Mouse (Mus musculus) MEL (cell line): ENCODE results near the gene Dnttip2. TPM values are rescaled to one million over a fixed set of nuclear protein-coding genes. Genes with fewer than 3 reads are reported as not detected.

ENCODE experiments used
- DNase-seq: peaks from one replicate; pipeline ENCODE4 v3.0.0; 2011; ENCODE audit warnings: low read depth, low spot score
- H3K27ac ChIP-seq: 2 replicates; pipeline ENCODE4 v1.5.1; 2012; ENCODE audit warnings: low read depth, mild to moderate bottlenecking, control low read depth, low read length, moderate library complexity; ENCODE audit not compliant: control insufficient read depth
- H3K27me3 ChIP-seq, 2 experiments: fragments of 150-350 bp in 1 of 2; sonication (generic) in 1 of 2; 2 replicates each; pipeline ENCODE4 v1.6.1; 2012; ENCODE audit warnings: low read length in 2 of 2, mild to moderate bottlenecking in 2 of 2, improper control_type of control experiment in 1 of 2, moderate library complexity in 1 of 2; ENCODE audit not compliant: insufficient read depth in 2 of 2, control insufficient read depth in 1 of 2
- H3K36me3 ChIP-seq, 2 experiments: 2 replicates each; pipeline ENCODE4 v1.6.1; 2012 to 2014; ENCODE audit warnings: low read length in 2 of 2, improper control_type of control experiment in 1 of 2, inconsistent platforms in 1 of 2, mild to moderate bottlenecking in 1 of 2; ENCODE audit not compliant: insufficient read depth in 2 of 2, control insufficient read depth in 1 of 2
- H3K4me1 ChIP-seq, 2 experiments: fragments of 150-350 bp in 1 of 2; sonication (generic) in 1 of 2; 2 replicates each; pipeline ENCODE4 v1.6.1; 2012; ENCODE audit warnings: low read length in 2 of 2, improper control_type of control experiment in 1 of 2, mild to moderate bottlenecking in 1 of 2; ENCODE audit not compliant: insufficient read depth in 2 of 2, control insufficient read depth in 1 of 2
- H3K4me3 ChIP-seq, 2 experiments: fragments of 150-350 bp in 1 of 2; sonication (generic) in 1 of 2; 2 replicates each; pipeline ENCODE4 v1.5.1; 2012; ENCODE audit warnings: low read depth in 2 of 2, low read length in 2 of 2, mild to moderate bottlenecking in 2 of 2, moderate library complexity in 2 of 2, control low read depth in 1 of 2, improper control_type of control experiment in 1 of 2; ENCODE audit not compliant: control insufficient read depth in 1 of 2, insufficient read depth in 1 of 2
- H3K79me2 ChIP-seq: 2 replicates; pipeline ENCODE4 v1.6.1; 2012; ENCODE audit warnings: mild to moderate bottlenecking, low read length, moderate library complexity; ENCODE audit not compliant: control insufficient read depth, poor library complexity, insufficient read depth
- H3K9ac ChIP-seq: 2 replicates; pipeline ENCODE4 v1.6.1; 2012; ENCODE audit warnings: low read depth, mild to moderate bottlenecking, control low read depth, low read length, moderate library complexity; ENCODE audit not compliant: control insufficient read depth, poor library complexity, severe bottlenecking
- H3K9me3 ChIP-seq: fragments of 150-350 bp; sonication (generic); replicated peaks from 2 replicates; pipeline ENCODE4 v1.6.1; 2012; ENCODE audit warnings: mild to moderate bottlenecking, low read length, improper control_type of control experiment, moderate library complexity; ENCODE audit not compliant: insufficient read depth
- BHLHE40 ChIP-seq: IDR thresholded peaks from 2 replicates; pipeline ENCODE4 v1.6.1; 2012; ENCODE audit warnings: low read depth, mild to moderate bottlenecking, inconsistent platforms, low read length, improper control_type of control experiment, borderline replicate concordance
- CTCF ChIP-seq, 3 experiments: IDR thresholded peaks in 2 of 3; conservative IDR thresholded peaks in 1 of 3; 2 replicates each; pipeline ENCODE4 v1.5.1; 2011 to 2012; ENCODE audit warnings: low read length in 3 of 3, low read depth in 2 of 3, mild to moderate bottlenecking in 2 of 3, improper control_type of control experiment in 1 of 3, inconsistent platforms in 1 of 3, mixed read lengths in 1 of 3, moderate library complexity in 1 of 3; ENCODE audit not compliant: control insufficient read depth in 1 of 3, insufficient read depth in 1 of 3, poor library complexity in 1 of 3, severe bottlenecking in 1 of 3
- E2F4 ChIP-seq: IDR thresholded peaks from 2 replicates; pipeline ENCODE4 v1.6.1; 2011; ENCODE audit warnings: low read depth, low read length, improper control_type of control experiment, borderline replicate concordance
- GABPA ChIP-seq: IDR thresholded peaks from 2 replicates; pipeline ENCODE4 v1.6.1; 2012; ENCODE audit warnings: low read depth, mild to moderate bottlenecking, inconsistent platforms, low read length, improper control_type of control experiment, moderate library complexity
- GATA1 ChIP-seq: IDR thresholded peaks from 2 replicates; pipeline ENCODE4 v1.6.1; 2011; ENCODE audit warnings: low read depth, low read length, improper control_type of control experiment
- KAT2A ChIP-seq: conservative IDR thresholded peaks from 2 replicates; pipeline ENCODE4 v1.6.1; 2012; ENCODE audit warnings: low read depth, low read length, improper control_type of control experiment, inconsistent platforms
- MEF2A ChIP-seq: IDR thresholded peaks from 2 replicates; pipeline ENCODE4 v1.6.1; 2014; ENCODE audit warnings: low read depth, mild to moderate bottlenecking, inconsistent platforms, low read length, improper control_type of control experiment; ENCODE audit not compliant: poor library complexity, insufficient replicate concordance, severe bottlenecking; ENCODE audit errors: extremely low read depth
- MYB ChIP-seq: IDR thresholded peaks from 2 replicates; pipeline ENCODE4 v1.6.1; 2011; ENCODE audit warnings: mild to moderate bottlenecking, low read depth, low read length, improper control_type of control experiment
- NELFE ChIP-seq: IDR thresholded peaks from 2 replicates; pipeline ENCODE4 v1.6.1; 2011; ENCODE audit warnings: low read depth, low read length, improper control_type of control experiment
- NRF1 ChIP-seq: IDR thresholded peaks from 2 replicates; pipeline ENCODE4 v1.6.1; 2014; ENCODE audit warnings: low read depth, mild to moderate bottlenecking, inconsistent platforms, low read length, improper control_type of control experiment, moderate library complexity; ENCODE audit not compliant: poor library complexity, insufficient read depth, severe bottlenecking
- POLR2AphosphoS2 ChIP-seq: IDR thresholded peaks from 2 replicates; pipeline ENCODE4 v1.6.1; 2011; ENCODE audit warnings: low read length, improper control_type of control experiment
- POLR2AphosphoS5 ChIP-seq: IDR thresholded peaks from 2 replicates; pipeline ENCODE4 v1.6.1; 2012; ENCODE audit warnings: low read depth, borderline replicate concordance, mild to moderate bottlenecking, inconsistent platforms, low read length, moderate library complexity, mixed read lengths
- RAD21 ChIP-seq: IDR thresholded peaks from 2 replicates; pipeline ENCODE4 v1.6.1; 2011; ENCODE audit warnings: mild to moderate bottlenecking, low read depth, low read length, improper control_type of control experiment
- SMC3 ChIP-seq: IDR thresholded peaks from 2 replicates; pipeline ENCODE4 v1.6.1; 2011; ENCODE audit warnings: low read depth, low read length, improper control_type of control experiment
- UBTF ChIP-seq: IDR thresholded peaks from 2 replicates; pipeline ENCODE4 v1.6.1; 2012; ENCODE audit warnings: low read depth, mild to moderate bottlenecking, inconsistent platforms, low read length, improper control_type of control experiment, moderate library complexity, borderline replicate concordance; ENCODE audit not compliant: insufficient read depth
- USF1 ChIP-seq: IDR thresholded peaks from 2 replicates; pipeline ENCODE4 v1.6.1; 2014; ENCODE audit warnings: low read depth, mild to moderate bottlenecking, inconsistent platforms, low read length, improper control_type of control experiment, moderate library complexity
- ZC3H11A ChIP-seq: IDR thresholded peaks from 2 replicates; pipeline ENCODE4 v1.6.1; 2012; ENCODE audit warnings: low read depth, mild to moderate bottlenecking, inconsistent platforms, low read length, improper control_type of control experiment
- polyA plus RNA-seq, 2 experiments: library from polyadenylated mRNA; stranded (reverse) in 1 of 2; unstranded in 1 of 2; fragments of >175 nt in 1 of 2; fragments of >200 nt in 1 of 2; gene quantifications; 2 replicates each; pipeline versions ENCODE4 v1.2.1 to v1.2.4; 2012; ENCODE audit warnings: low replicate concordance in 2 of 2, low read depth in 1 of 2; ENCODE audit not compliant: insufficient read length in 2 of 2, insufficient read depth in 1 of 2, missing spikeins in 1 of 2
- total RNA-seq: library from RNA; depleted of rRNA; stranded (reverse); fragments of 300-350 nt; gene quantifications from 2 replicates; pipeline ENCODE4 v1.2.3, GENCODE M21; 2012

Gene Dnttip2
- total and polyA plus RNA-seq, 3 experiments = 84.4 to 90.5 TPM; not detected in 1

GRCm38 (mm10) chr3:122308981-122309380 is 34.8 kb downstream of the Dnttip2 start:
- Histone ChIP-seq H3K27ac (no peak overlapping the region), H3K4me1 (no peaks in the 10 kb centered on the region), H3K36me3 (no peaks in the 10 kb centered on the region), H3K9ac (no peak overlapping the region), H3K79me2 (no peaks in the 10 kb centered on the region), H3K27me3 (no peaks in the 10 kb centered on the region), H3K9me3 (no peaks in the 10 kb centered on the region), H3K4me3 (no peak overlapping the region)
- no peak for DNase-seq
- no peak for TF ChIP-seq POLR2AphosphoS5

GRCm38 (mm10) chr3:122312078-122312477 is 37.9 kb downstream of the Dnttip2 start:
- no peaks in the 10 kb centered on the region for H3K4me1 ChIP-seq
- H3K36me3 ChIP-seq = no peaks in the 10 kb centered on the region
- H3K27ac ChIP-seq = no peak overlapping the region
- H3K27me3 ChIP-seq = no peaks in the 10 kb centered on the region
- H3K9ac ChIP-seq = no peak overlapping the region
- peak; percentile 66 for DNase-seq
- H3K9me3 ChIP-seq = no peaks in the 10 kb centered on the region
- no peak overlapping the region for H3K4me3 ChIP-seq
- TF ChIP-seq USF1 (no peak), RAD21 (peak; percentile 68), NRF1 (no peak), MEF2A (no peak), ZC3H11A (peak; percentile 68), BHLHE40 (no peak), POLR2AphosphoS2 (no peak), NELFE (no peak), GABPA (no peak), SMC3 (peak; percentile 73), POLR2AphosphoS5 (no peak), E2F4 (no peak), CTCF (IDR thresholded peaks at IDR 0.05 in 2 of 3, conservative IDR thresholded peaks at IDR 0.05 in 1 of 3; ENCODE audit: control insufficient read depth in 1 of 3, insufficient read depth in 1 of 3, low read depth in 2 of 3, low read length in 3 of 3, poor library complexity in 1 of 3, severe bottlenecking in 1 of 3) (peak; percentile 54 to 73 (median 64))
- TF ChIP-seq, all 39 proteins: peak for 4
- H3K79me2 ChIP-seq = no peaks in the 10 kb centered on the region

- Histone ChIP-seq H3K9me3 (no peaks in the 10 kb centered on the region), H3K4me1 (no peaks in the 10 kb centered on the region), H3K36me3 (no peaks in the 10 kb centered on the region), H3K9ac (no peak overlapping the region), H3K79me2 (no peaks in the 10 kb centered on the region), H3K27me3 (no peaks in the 10 kb centered on the region), H3K4me3 (no peak overlapping the region), H3K27ac (no peak overlapping the region)
- DNase-seq = no peak
- TF ChIP-seq MYB (no peak), UBTF (no peak), KAT2A (no peak), E2F4 (no peak), GATA1 (no peak)
Measured at GRCm38 (mm10) chr3:122312936-122313629, 38.9 kb downstream of the Dnttip2 start.
